Mouse (Mus musculus): ENCODE data around the gene Sugt1. TPM values are rescaled to one million over a fixed set of nuclear protein-coding genes. Genes with fewer than 3 reads are reported as not detected.

Gene Sugt1
- total RNA-seq, 1 experiment from 2014 or later: 142 TPM

DNA sequence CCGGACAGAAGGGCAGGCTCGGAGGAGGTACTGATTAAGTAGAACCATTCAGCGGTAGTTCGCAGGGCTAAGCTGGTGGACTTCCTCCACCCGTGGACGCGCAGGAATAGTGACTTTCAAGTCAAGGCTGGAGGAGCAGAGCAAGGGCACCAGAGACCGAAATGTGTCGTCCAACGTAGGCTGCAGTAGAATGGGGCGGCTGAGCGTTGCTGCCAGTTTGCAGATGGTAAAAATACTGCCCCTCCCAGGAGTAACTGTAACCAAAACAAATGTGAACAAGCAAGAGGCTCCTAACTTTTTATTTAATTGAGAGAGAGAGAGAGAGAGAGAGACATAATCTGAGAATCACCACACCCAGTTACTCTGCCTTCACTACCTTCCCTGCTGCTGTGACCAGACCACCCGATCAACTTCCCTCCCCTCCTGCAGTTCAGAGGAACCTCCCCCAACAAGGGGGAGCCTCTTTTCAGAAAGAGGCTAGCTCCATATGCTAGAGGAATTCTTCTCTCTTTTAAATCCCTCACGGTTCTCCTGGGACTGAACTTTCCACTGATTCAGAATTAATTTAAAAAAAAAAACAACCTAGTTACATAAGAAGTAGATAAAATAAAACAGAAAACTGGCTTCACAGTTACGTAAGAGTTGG lies 89.7 kb downstream of the Sugt1 start:
- no peak for DNase-seq

DNA sequence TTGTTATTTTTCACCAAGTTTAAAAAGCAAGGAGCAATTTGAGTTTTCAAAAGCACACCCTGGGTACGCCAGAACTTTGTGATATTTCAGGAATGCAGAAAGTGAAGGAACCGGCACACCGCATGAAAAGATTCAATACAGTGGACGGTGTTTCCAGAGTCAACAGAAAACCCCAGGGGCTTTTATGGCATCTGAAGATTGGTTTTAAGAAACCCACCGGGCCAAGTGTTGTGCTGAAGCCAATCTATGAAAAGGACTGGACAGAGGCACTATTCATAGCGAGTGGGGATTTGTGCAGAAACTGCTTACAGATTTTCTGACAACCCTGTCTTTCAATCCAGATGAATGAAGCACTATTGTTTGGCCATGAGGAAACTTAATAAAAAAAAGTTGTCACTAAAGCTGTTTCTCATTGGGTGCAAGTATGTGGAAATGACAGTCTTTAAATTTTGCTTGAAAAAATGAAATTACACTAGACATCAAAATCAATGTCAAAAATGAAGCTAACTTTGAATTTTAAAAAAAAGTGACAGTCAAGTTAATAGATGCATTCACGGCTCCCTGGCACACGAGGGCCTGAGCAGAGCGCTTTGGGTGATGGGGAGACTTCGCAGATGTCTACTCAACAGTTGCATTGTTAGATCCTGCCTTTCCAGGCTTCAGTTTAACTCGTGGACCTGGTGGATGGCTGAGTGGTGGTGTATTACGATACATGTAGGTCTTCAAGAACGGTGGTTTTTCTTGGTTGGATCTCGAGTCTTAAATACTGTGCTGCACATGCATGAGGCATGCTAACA lies 90.6 kb downstream of the Sugt1 start:
- no peak for DNase-seq

DNA sequence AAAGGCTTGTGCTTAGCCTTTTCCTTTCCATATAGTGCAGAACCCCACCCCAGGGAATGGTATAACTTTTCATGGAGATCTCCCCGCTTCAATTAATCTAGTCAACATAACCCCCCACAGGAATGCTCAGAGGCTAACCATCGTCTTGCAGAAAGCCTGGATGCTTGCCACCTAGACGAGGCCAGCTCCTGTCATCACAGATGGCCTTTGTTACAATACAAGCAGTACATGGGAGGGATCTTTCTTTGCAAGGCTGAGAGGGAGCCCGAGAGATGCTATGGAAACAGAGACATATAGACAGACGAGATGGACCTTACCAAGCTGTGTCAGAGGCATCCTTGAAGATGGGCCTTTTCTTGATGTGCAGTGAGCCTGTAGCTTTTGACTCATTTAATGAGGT lies 93.2 kb downstream of the Sugt1 start:
- DNase-seq: no peak

Small RNA genes lying within 50 kb of the gene (microRNA-seq; reads per million reads assigned to microRNA genes)
- 0 reads per million in 2 experiments for gene Gm27857

Other genes with a start within 250 kb of the Sugt1 start
- 22.5 and 22.9 TPM in 2 replicates for gene Naa16, start 196.9 kb upstream of the Sugt1 start, total RNA-seq (2021)
- 6.7 and 7.3 TPM in 2 replicates for gene Mtrf1, start 189.9 kb upstream of the Sugt1 start, total RNA-seq (2021)
- gene Kbtbd7, start 161.2 kb upstream of the Sugt1 start, total RNA-seq (2021): 8.7 and 10.0 TPM in 2 replicates
- 0.70 and 0.75 TPM in 2 replicates for gene Kbtbd6, start 135.9 kb upstream of the Sugt1 start, total RNA-seq (2021)
- 23.6 and 33.8 TPM in 2 replicates for gene Elf1, start 106.5 kb upstream of the Sugt1 start, total RNA-seq (2021)
- gene Wbp4, start 106.2 kb upstream of the Sugt1 start, total RNA-seq (2021): 34.3 and 38.9 TPM in 2 replicates
- 1.6 and 2.9 TPM in 2 replicates for gene Cnmd, start 74.5 kb downstream of the Sugt1 start, total RNA-seq (2021)
- gene Pcdh8, start 183.6 kb downstream of the Sugt1 start, total RNA-seq (2021): 0.11 and 0.45 TPM in 2 replicates